Mouse (Mus musculus) kidney, adult 2 months (tissue): ENCODE results near the gene Cpne6.

ENCODE experiments used
- CTCF ChIP-seq: fragments of 200-500 bp; conservative IDR thresholded peaks from 2 replicates; pipeline ENCODE4 v1.5.1; 2011; ENCODE audit warnings: low read depth, mild to moderate bottlenecking, control low read depth, low read length, moderate library complexity, mixed read lengths; ENCODE audit not compliant: insufficient read depth, insufficient read length
- POLR2A ChIP-seq: fragments of 200-500 bp; IDR thresholded peaks from one replicate; pipeline ENCODE4 v1.6.1; 2011; ENCODE audit warnings: low read depth, low read length, control low read depth

- TF ChIP-seq CTCF (no peak), POLR2A (no peak)
These were observed 48.6 kb downstream of the Cpne6 start for GRCm38 (mm10) chr14:55558740-55559448.
